Mouse (Mus musculus) embryo, embryonic 10 days (tissue): ENCODE results near the gene Msrb3.
A peak's percentile ranks its signal among the peaks of the same experiment; 100 is the strongest.

ENCODE experiments used
- DNase-seq: peaks from one replicate; pipeline ENCODE4 v3.0.0-alpha.2; 2015; ENCODE audit warnings: low spot score

Gene Msrb3

DNA sequence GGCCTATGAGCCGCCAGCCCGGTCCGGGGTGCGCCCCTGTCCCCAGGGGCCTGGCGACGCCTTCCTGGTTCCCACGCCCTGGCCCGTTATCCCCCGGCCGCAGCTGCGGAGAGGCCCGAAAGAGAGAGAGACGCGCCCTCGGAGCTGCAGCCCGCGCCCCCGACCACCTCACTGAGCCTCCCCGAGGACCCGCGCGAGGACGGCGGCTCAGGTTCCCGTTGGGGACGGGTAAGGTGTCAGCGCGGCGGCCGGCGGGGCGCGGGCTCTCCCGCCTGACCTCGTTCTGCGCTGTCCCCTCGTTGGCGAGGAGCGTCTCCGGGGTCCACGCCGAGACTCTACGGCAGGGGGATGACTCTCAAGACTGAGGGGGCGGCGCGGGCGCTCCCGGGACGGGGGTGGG, 544 bp downstream of the Msrb3 start:
- DNase-seq: peak; percentile 53

DNA sequence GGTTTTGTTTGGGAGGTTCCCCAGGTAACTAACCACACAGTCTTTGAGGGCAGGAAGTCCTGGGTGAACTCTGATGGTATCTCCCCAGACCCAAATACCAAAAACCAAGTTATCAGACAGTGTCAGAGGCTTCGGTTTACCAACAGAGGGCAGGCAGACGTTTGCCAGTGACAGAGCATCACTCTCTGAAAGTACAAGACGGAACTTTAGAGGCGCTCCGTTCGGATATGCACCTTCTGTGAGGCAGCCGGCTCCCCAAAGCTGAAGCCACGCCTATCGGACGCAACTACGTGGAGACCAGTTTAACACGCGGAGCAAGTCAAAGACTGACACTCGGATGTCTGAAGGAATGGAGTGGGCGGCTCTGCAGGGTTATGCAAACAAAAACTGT, 3.0 kb downstream of the Msrb3 start:
- DNase-seq: peak; percentile 26

DNA sequence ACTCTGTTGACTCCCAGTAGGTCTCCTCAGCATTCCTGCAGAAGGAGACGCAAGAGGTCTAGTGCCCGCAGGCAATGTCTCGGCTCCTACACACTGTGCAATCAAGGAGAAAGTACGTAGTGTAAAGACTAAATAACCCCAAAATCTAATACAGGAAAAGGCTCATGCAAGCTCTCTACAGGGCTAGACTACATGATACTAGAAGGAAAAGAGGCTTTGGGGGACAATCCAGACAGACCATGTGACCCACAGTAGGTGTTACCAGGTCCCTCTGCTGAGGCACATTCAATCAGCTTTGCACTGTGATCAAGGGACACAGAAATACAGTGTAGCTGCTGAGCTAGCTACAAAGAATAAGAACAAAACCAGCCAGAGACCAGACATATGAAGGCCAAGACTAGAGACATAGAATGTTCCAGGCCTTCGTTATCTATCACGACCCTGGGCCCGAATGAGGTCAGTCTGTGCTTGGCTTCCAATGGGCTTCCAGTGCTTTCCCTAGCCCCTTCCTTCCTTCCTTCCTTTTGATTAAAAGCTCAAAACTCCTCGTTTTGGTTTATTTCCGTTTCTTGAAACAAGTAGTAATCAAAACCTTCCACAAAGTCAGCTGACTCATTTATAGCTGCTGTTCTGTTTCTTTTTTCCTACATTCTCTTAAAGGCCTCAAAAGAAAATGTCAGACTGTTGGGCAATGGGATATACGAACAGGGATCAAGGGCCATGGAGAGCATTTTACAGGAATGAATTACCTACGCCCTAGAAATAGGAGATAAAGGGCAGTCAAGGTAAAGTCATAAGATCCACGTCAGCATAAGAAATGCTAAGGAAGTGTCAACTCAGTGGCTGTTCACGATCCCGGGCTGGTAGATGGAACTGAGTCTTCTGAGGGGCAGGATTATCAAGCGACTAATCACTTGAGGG, 3.7 kb downstream of the Msrb3 start:
- DNase-seq: no peak

DNA sequence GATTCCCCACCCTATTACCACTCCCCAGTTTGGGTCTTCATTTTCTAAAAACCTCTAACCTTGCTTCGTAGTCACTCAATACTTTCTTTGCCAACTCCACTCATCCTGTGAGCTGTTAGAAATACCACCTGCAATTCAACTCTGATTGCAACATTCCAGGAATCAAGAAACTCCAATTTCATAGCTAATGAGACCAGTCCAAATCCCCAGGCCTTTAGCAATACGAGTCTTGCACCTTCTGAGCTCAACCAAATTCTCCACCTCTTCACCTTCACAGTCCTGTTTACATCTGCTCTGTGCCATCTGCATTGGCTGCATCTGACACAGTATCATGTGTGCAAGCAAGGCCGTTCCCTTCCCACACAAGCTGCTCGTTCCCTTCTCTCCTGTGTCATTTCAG, 5.0 kb downstream of the Msrb3 start:
- DNase-seq: no peak

DNA sequence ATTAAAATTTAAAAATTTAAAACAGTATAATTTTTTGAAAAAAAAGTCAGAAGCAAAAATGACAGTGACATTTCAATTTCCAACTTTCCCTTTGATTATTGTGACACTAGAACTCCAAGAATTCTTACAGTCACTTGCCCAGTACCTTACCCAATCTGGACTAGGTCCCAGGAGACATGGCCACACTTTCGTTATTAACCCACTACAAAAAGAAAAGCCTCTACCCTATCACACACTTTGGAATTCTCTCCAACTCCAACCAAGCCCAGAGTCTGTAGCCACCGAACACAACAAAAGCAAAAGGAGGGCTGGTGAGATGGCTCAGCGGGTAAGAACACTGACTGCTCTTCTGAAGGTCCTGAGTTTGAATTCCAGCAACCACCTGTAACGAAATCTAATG, 7.8 kb downstream of the Msrb3 start:
- no peak for DNase-seq

DNA sequence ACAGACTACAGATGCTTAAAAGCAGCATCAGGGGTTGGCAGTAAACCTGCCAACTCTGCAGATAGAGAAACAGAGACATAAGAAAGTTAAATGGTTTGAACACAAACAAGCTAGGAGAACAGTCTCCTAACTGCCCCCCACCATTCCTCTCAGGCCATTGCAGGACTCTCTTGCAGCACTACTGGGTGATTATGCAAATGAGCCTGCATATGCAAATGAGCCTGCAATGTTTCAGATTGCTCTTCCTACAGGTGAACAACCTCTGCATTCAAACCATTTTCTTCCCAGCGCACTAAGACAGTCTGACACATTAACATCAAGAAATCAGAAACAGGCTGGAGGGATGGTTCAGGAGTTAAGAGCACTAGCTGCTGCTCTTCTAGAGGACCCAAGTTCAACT, 8.3 kb downstream of the Msrb3 start:
- DNase-seq: no peak

DNA sequence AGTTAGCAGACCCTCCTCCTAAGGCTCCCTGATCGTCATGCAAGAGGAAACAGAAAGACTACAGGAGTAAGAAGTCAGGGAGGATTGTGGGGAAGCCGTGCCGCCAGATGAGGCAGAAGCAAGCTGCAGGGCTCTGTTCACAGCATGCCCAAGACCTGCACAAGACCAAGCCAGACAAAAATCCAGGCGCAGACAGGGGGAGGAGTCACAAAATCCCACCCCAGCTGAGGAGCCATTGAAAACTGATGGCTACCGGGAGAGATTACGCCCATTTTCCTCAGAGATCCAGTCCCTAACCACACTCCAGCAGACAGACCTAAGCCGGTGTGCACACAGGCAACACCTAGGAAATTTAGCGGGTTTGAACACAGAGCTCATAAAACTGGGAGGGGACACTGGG, 10.4 kb downstream of the Msrb3 start:
- DNase-seq: no peak

DNA sequence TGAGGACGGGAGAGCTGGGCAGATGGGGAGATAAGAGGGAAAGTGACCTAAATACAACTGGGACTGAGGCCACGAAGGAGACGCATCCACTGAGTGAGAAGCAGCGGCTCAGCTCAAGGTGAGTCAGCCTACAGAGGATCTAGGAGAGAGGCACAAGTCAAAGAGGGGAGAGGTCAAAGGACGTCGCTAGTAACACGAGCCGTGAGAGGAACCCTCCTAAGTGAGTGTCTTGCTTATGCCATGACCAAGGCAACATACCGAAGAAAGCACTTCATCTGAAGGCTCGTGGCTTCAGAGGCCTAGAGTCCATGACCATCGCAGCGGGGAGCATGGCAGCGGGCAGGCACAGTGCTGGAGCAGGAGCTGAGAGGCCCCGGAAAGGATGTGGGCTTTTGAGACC, 14.7 kb downstream of the Msrb3 start:
- no peak for DNase-seq

DNA sequence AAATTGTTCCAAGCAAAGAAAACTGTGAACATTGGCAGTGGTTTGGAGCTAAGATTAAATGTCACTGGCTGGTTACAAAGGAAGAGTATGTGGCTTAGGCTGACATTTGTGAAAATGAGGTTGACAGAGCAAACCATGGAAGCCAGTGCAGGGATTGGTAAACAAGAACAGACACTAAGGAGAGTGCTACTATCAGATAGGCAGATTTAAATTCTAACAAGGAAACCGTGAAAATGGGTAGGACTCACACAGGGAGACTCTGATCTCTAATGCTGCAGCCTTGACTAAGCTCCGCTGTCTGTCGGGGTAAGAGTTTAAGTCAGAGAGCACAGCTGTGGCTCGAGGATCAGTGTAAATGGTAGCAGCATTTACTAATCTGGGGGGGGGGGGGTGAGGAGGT, 15.2 kb downstream of the Msrb3 start:
- DNase-seq: no peak

DNA sequence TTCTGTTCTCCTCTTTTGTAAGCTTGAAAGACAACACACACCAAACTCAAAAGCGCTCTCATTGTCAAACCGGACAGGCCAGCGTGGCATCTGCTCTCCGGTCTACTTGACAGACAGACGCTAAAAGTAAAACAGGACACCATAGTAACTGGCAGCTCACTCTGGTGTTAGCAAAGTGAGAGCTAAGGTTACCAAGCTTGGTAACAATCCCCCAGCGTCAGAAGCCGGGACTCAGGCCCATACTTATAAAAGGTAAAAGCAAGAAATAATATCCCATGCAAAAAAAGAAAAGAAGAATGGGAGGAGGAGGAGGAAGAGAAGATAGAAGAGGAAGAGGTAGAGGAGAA, 15.9 kb downstream of the Msrb3 start:
- no peak for DNase-seq

DNA sequence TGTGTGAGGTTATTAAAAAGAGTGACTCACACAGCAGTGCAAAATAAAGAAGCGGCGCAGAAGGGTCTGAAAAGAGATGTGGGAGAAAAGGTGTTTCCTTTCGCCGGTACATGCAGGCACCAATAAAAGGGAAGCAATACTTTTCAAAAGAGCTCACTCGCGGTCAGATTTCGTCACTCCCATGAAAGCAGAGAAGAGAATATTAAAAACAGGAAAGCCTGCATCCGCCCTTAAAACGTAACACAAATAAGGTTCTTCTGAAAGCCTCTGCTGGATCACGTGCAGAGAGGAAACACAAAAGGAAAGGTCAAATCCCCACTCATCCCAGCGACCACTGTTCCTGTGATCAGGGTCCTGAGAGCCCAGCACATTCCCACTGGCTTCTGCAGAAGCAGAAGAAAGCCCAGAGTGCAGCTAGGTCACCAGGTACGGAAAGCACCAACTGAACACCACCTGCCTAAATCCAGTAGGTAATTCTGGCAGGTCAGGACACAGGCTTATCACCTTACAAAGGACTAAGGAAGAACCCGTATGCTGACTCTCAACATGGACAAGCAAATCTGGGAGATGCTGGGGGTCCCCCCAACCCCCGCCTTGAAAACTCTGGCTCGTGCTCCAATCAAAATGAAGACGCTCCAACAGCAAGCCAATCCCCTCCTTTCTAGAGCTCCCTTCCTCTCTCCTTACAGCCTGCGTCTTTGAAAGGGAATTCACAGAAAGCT, 16.4 kb downstream of the Msrb3 start:
- DNase-seq: peak; percentile 73

DNA sequence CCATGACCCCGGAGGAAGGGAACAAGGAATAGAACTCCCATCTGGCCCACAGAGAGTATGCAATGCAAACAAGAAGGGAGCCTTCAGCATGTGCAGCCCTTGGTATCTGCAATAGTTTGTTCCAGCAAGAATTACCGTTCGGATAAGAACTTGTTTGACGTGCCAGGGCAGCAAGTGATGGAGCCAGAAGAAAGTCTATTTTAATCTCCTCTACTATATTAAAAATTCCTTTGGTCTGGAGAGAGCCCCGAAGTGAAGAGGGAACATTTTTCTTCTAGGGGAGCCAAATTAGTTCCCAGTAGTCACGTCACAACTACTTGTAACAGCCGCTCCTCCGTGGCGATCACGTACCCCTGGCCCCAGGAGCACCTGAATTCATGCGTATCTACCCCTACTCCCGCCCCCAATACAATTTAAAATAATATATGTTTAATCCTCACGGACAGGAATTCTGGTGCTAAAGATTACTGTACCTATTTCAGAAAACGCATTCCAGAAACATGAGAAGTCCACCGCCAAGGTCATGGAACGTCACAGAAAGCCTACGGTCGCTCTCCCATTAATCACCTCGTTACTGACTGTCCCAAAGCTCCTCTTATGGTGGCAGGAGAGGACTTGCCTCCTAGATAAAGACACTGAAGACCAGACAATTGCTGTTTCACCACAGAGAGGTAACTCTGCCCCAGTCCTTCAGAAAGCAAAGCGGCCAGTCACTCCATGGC, 22.2 kb downstream of the Msrb3 start:
- DNase-seq: no peak

DNA sequence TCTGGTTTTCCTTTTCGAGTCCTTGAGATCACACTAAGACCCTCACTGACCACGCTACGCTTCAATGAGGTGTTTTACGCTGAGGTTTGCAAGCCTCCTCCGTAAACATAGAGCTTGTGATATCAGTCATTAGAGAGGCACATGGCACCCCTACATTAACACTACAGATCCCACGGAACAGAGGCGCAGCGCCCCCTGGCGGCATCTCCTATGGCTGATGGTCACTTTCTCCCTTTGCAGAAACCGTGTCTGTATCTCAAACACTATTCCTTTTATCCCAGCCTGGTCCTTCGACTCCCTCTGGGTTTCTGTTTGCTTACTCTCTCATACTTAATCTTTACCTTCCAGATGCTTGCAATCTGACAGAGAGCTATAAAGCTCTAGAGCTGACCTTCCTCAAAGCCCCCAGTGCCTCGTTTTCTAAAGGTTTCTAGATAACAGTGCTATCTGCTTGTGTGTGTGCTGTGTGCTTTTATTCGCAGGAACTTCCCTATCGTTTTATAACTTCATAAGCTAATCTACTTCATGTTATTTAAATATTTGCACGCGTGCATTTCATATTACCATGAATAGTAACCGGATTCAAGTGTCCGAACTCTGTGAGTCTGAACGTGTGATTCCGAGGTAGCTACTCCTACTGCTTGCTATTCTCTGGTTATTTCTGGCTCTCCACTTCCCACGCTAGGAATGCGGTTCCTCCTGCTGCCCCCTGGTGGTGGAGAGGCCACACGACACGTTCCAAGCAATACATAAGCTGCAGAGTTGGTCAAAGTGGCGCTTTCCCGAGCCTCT, 23.0 kb downstream of the Msrb3 start:
- peak; percentile 96 for DNase-seq

DNA sequence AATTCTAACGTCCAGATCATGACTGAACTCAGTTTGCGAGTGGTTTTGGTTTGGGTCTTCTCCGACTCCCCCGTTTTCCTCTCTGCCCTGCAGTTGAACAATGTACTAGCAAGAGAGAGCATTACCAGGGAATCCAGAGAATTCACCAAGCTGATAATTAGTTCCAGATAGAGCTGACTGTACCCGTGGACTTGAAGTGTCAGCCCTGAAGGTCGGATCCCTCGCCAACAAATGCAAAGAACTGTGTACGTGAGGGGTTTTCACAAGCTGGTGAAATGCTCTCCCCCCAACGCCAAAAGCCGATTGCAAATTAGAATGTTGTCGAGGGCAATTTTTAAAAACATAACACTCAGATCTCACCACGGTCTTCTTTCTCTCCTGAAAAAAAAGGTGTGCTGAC, 24.6 kb downstream of the Msrb3 start:
- peak; percentile 39 for DNase-seq

DNA sequence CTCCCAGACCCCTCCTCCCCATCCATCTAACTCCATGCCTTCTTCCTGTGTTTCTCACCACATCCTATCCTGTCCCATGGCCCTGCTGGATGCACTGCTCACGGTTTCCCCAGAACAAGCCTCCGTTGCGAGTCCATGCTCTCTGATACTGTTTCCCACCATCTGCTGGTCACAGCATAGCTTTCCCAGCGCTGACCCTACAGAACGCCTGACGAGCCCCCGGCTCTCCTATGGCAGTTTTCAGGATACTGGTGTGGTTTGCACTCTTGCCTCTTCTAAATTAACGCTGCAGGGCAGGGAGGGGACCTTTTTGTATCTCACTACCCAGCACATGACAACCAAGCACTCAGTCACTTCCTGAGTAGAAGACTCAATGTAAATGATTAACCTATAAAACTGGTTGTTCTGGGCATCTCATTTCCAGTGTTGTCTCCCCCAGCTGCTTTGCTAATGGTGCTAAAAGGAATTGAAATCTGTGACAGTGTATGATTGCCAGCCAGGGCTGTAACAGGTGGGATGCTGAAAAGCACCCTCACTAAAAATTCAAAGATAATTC, 25.2 kb downstream of the Msrb3 start:
- DNase-seq: no peak

DNA sequence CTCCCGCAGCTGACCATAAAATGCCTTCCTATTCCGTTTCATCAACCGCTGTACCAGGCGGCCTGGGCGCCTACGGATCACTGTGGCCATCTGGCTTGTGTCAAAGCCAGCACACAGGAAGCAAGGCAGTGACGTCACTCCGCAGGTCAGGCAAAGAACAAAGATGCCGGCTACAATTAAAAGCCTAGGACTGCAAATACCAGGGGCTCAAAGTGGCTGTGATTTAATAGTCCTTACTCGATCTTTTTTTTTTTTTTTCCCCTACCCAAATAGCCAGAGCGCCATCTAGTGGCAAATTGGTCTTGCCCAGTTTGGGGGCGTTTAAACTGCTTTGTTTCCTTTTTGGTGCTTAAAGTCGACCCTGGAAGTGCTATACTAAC, 26.4 kb downstream of the Msrb3 start:
- peak; percentile 92 for DNase-seq

DNA sequence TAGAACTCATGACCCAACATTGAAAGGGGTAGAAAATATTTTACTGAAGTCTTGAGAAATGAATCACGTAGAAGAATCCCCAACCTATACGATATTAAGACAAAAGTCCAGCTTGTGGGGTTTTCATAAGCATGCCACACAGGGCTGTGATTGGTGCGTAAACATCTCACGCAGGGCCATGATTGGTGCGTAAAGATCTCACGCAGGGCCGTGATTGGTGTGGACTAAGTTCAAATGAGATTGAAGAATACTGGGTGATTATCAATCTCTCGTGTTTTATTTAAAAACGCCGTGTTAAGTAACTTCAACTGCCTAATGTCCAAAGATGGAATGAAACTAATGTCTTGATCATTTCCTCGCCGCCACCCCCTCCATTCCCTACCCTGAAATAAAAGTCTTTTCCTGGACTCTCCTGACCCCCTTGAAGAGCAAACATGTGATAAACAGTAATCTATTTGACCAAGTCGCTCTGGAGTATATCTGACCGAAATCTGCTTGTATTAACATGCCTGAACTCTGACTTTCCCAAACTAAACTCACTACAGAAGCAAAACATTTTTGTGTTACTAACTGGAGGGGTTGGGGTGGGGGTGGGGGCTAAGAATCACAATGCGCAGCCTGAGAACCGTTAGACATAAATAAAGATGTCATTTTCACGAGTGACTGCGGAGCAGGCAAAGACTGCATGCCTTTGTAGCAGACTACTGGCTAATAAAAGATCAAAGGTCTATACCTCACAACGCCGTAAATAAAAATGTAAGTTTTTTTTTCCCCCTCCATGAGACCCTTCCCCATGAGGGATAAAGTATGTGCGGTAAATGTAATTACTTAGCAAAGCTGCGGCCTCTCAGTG, 27.0 kb downstream of the Msrb3 start:
- no peak for DNase-seq

DNA sequence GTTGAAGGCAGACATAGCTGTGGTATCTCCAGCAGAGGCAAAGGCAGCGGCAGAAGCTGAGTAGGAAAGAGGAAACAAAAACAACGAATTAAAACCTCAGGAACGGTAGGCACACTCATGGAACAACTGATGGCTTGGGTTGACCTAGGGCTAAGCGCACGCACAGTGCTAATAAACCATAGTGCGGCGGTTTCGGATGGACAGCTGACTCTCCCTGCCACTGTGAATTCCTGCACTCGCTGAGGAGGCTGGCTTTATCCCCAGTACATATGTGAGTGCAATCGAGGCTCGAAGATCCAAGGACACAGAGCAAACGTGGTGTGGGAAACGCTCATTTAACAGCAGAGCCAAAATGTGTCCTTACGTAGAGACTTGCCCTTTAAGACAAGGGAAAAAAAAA, 27.8 kb downstream of the Msrb3 start:
- no peak for DNase-seq

DNA sequence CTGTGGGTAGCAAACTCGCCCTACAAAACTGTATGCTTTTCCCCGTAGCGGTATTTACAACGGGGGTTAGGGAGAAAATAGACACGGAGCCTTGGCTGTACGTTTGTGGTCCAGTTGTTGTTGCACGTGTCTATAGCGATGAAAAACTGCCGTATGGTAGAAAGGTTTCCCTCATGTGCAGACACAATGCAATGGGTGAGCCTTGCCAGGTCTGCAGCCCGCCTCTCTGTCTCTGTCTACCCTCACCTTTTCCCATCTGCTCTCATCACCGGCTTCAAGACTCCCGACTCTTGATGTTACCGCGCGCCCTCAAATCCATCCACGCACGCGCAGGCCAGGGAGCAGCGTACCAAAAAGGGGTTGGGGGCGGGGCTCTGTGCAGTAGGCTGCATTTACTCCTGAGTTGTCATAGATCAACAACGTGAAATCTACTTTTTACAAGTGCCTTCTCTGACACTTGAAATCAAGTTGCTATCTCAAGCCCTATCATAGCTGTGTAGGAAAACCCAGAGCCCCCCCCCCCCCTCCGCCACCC, 29.6 kb downstream of the Msrb3 start:
- DNase-seq: no peak

DNA sequence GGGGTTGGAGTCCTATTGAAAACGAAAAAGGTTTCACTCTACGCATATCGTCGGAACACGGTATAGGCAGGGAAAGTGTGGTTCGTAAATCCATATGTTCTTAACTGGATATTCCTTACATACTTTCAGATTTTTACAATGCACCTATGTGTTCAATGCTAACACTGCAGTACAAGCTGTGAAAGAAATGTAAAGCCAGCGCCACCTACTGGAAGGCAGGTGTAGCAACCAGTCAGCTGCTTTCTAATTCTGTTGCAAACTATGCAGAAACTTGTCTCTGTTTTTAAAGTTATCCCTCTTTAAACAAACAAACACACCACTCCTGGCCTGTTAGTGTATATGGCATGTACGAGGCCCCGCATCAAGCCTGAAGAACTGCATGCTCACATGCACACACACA, 34.5 kb downstream of the Msrb3 start:
- DNase-seq: peak; percentile 87

DNA sequence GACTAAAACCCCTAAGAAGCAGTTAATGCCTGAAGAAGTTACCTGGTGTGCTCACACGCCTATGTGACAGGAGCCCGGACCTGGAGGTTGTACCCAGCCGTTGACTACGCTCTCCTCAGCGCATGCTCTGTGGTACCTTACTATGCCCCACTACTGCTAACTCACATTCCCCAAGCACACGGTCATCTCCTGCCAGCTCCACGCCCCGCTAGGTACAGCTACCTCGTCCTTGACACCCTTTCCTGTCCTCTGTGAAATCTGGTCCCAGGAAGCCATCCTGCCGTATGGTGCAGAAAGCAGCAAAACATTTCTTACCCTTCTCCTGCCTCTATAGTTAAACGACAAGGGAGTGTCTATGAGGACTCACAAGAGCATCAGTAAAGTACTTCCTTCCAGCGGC, 37.2 kb downstream of the Msrb3 start:
- no peak for DNase-seq
